Mouse (Mus musculus): ENCODE measurements at regions not wholly inside any gene's neighbourhood (a gene's known extent, or its start where the extent isn't known, plus 50 kb on each side); places are given as distances from the start of the nearest gene placed in this dataset.
"Not testable (repeated sequence)": the region's sequence is repeated elsewhere in the genome, so short reads cannot be mapped to it uniquely, and the experiment has no call there.

- Histone ChIP-seq H3K4me1 (replicated peaks; ENCODE audit: control insufficient read depth, insufficient read depth, low read length) (no peaks in the 10 kb centered on the region), H3K4me3 (ENCODE audit: low read depth, low read length) (no peak overlapping the region), H3K27me3 (replicated peaks; ENCODE audit: control insufficient read depth, insufficient read depth, low read length) (no peaks in the 10 kb centered on the region), H3K9ac (ENCODE audit: low read depth, low read length) (no peak overlapping the region), H3K4me2 (no peak overlapping the region), H3K36me3 (ENCODE audit: control insufficient read depth, insufficient read depth, low read length) (no peaks in the 10 kb centered on the region), H3K27ac (ENCODE audit: low read depth, low read length) (no peak overlapping the region), H3K9me3 (ENCODE audit: control insufficient read depth, low read length) (no peaks in the 10 kb centered on the region)
- WGBS, result 75% methylated on average over 4 of the region's 4 CpGs
- ATAC-seq (replicated peaks; ENCODE audit: low FRiP score) (no peak), DNase-seq (ENCODE audit: low spot score) (no peak)
Measured at GRCm38 (mm10) chr16:51080146-51080545, 489.2 kb upstream of the Ccdc54 start.

- no peaks in the 10 kb centered on the region for H3K27me3 ChIP-seq (replicated peaks; ENCODE audit: control insufficient read depth, insufficient read depth, low read length)
- WGBS, result 68% methylated on average over 2 of the region's 2 CpGs
- H3K4me1 ChIP-seq (replicated peaks; ENCODE audit: control insufficient read depth, insufficient read depth, low read length), result no peaks in the 10 kb centered on the region
- ATAC-seq (replicated peaks; ENCODE audit: low FRiP score) (no peak), DNase-seq (ENCODE audit: low spot score) (no peak)
- H3K4me3 ChIP-seq (ENCODE audit: low read depth, low read length), result no peak overlapping the region
- no peak overlapping the region for H3K9ac ChIP-seq (ENCODE audit: low read depth, low read length)
- no peak overlapping the region for H3K27ac ChIP-seq (ENCODE audit: low read depth, low read length)
- no peaks in the 10 kb centered on the region for H3K9me3 ChIP-seq (ENCODE audit: control insufficient read depth, low read length)
- no peak overlapping the region for H3K4me2 ChIP-seq
- H3K36me3 ChIP-seq (ENCODE audit: control insufficient read depth, insufficient read depth, low read length), result no peaks in the 10 kb centered on the region
Measured at GRCm38 (mm10) chr16:51048650-51049049, 457.7 kb upstream of the Ccdc54 start.

- H3K27ac ChIP-seq (ENCODE audit: low read depth, low read length), result no peak overlapping the region
- H3K36me3 ChIP-seq (ENCODE audit: control insufficient read depth, insufficient read depth, low read length), result no peaks in the 10 kb centered on the region
- H3K4me3 ChIP-seq (ENCODE audit: low read depth, low read length), result no peak overlapping the region
- WGBS, result 87% methylated on average over 4 of the region's 4 CpGs
- ATAC-seq (replicated peaks; ENCODE audit: low FRiP score), result no peak
- H3K27me3 ChIP-seq (replicated peaks; ENCODE audit: control insufficient read depth, insufficient read depth, low read length), result no peaks in the 10 kb centered on the region
- no peak overlapping the region for H3K4me2 ChIP-seq
- no peak overlapping the region for H3K9ac ChIP-seq (ENCODE audit: low read depth, low read length)
- no peak for DNase-seq (ENCODE audit: low spot score)
- no peaks in the 10 kb centered on the region for H3K4me1 ChIP-seq (replicated peaks; ENCODE audit: control insufficient read depth, insufficient read depth, low read length)
- no peaks in the 10 kb centered on the region for H3K9me3 ChIP-seq (ENCODE audit: control insufficient read depth, low read length)
Measured at GRCm38 (mm10) chr16:51048169-51048568, 457.2 kb upstream of the Ccdc54 start.

- no peaks in the 10 kb centered on the region for H3K4me1 ChIP-seq (replicated peaks; ENCODE audit: control insufficient read depth, insufficient read depth, low read length)
- no peak for DNase-seq (ENCODE audit: low spot score)
- H3K4me2 ChIP-seq, result no peak overlapping the region
- H3K36me3 ChIP-seq (ENCODE audit: control insufficient read depth, insufficient read depth, low read length), result no peaks in the 10 kb centered on the region
- H3K27ac ChIP-seq (ENCODE audit: low read depth, low read length), result no peak overlapping the region
- H3K9me3 ChIP-seq (ENCODE audit: control insufficient read depth, low read length), result no peaks in the 10 kb centered on the region
- H3K9ac ChIP-seq (ENCODE audit: low read depth, low read length), result no peak overlapping the region
- H3K4me3 ChIP-seq (ENCODE audit: low read depth, low read length), result no peak overlapping the region
- H3K27me3 ChIP-seq (replicated peaks; ENCODE audit: control insufficient read depth, insufficient read depth, low read length), result no peaks in the 10 kb centered on the region
- no peak for ATAC-seq (replicated peaks; ENCODE audit: low FRiP score)
- 85% methylated on average over 4 of the region's 4 CpGs for WGBS
Measured at GRCm38 (mm10) chr16:51041311-51041710, 450.4 kb upstream of the Ccdc54 start.

- Histone ChIP-seq H3K4me3 (ENCODE audit: low read depth, low read length) (no peak overlapping the region), H3K4me1 (replicated peaks; ENCODE audit: control insufficient read depth, insufficient read depth, low read length) (no peaks in the 10 kb centered on the region), H3K9ac (ENCODE audit: low read depth, low read length) (no peak overlapping the region), H3K4me2 (no peak overlapping the region), H3K36me3 (ENCODE audit: control insufficient read depth, insufficient read depth, low read length) (no peaks in the 10 kb centered on the region), H3K27me3 (replicated peaks; ENCODE audit: control insufficient read depth, insufficient read depth, low read length) (no peaks in the 10 kb centered on the region), H3K27ac (ENCODE audit: low read depth, low read length) (no peak overlapping the region), H3K9me3 (ENCODE audit: control insufficient read depth, low read length) (no peaks in the 10 kb centered on the region)
- DNase-seq (ENCODE audit: low spot score), result no peak
- no peak for ATAC-seq (replicated peaks; ENCODE audit: low FRiP score)
Measured at GRCm38 (mm10) chr16:51002876-51003275, 411.9 kb upstream of the Ccdc54 start.

GRCm38 (mm10) chr16:50964395-50964794 is 373.4 kb upstream of the Ccdc54 start:
- ATAC-seq (replicated peaks; ENCODE audit: low FRiP score), result no peak
- 76% methylated on average over 2 of the region's 2 CpGs for WGBS

GRCm38 (mm10) chr16:50944091-50944490 is 353.1 kb upstream of the Ccdc54 start:
- no peak overlapping the region for H3K27ac ChIP-seq (ENCODE audit: low read depth, low read length)
- DNase-seq (ENCODE audit: low spot score) (no peak), ATAC-seq (replicated peaks; ENCODE audit: low FRiP score) (no peak)
- H3K36me3 ChIP-seq (ENCODE audit: control insufficient read depth, insufficient read depth, low read length), result no peaks in the 10 kb centered on the region
- H3K4me1 ChIP-seq (replicated peaks; ENCODE audit: control insufficient read depth, insufficient read depth, low read length), result no peaks in the 10 kb centered on the region
- no peak overlapping the region for H3K4me2 ChIP-seq
- H3K27me3 ChIP-seq (replicated peaks; ENCODE audit: control insufficient read depth, insufficient read depth, low read length), result no peaks in the 10 kb centered on the region
- no peak overlapping the region for H3K9ac ChIP-seq (ENCODE audit: low read depth, low read length)
- WGBS, result 81% methylated on average over 4 of the region's 4 CpGs
- H3K4me3 ChIP-seq (ENCODE audit: low read depth, low read length), result no peak overlapping the region
- no peaks in the 10 kb centered on the region for H3K9me3 ChIP-seq (ENCODE audit: control insufficient read depth, low read length)

More at GRCm38 (mm10) chr16:50964395-50964794, 373.4 kb upstream of the Ccdc54 start:
- Histone ChIP-seq H3K36me3 (ENCODE audit: control insufficient read depth, insufficient read depth, low read length) (no peaks in the 10 kb centered on the region), H3K4me3 (ENCODE audit: low read depth, low read length) (no peak overlapping the region), H3K27me3 (replicated peaks; ENCODE audit: control insufficient read depth, insufficient read depth, low read length) (no peaks in the 10 kb centered on the region), H3K4me1 (replicated peaks; ENCODE audit: control insufficient read depth, insufficient read depth, low read length) (no peaks in the 10 kb centered on the region), H3K27ac (ENCODE audit: low read depth, low read length) (no peak overlapping the region), H3K9ac (ENCODE audit: low read depth, low read length) (no peak overlapping the region), H3K9me3 (ENCODE audit: control insufficient read depth, low read length) (no peaks in the 10 kb centered on the region), H3K4me2 (no peak overlapping the region)
- no peak for DNase-seq (ENCODE audit: low spot score)

- not testable (repeated sequence) for H3K9ac ChIP-seq (ENCODE audit: low read depth, low read length); ATAC-seq (replicated peaks; ENCODE audit: low FRiP score); H3K4me1 ChIP-seq (replicated peaks; ENCODE audit: control insufficient read depth, insufficient read depth, low read length); DNase-seq (ENCODE audit: low spot score); H3K4me2 ChIP-seq; H3K27me3 ChIP-seq (replicated peaks; ENCODE audit: control insufficient read depth, insufficient read depth, low read length); H3K4me3 ChIP-seq (ENCODE audit: low read depth, low read length); H3K9me3 ChIP-seq (ENCODE audit: control insufficient read depth, low read length); H3K27ac ChIP-seq (ENCODE audit: low read depth, low read length); H3K36me3 ChIP-seq (ENCODE audit: control insufficient read depth, insufficient read depth, low read length)
- 94% methylated on average over 6 of the region's 6 CpGs for WGBS
Measured at GRCm38 (mm10) chr16:50943581-50943980, 352.6 kb upstream of the Ccdc54 start.

- H3K4me2 ChIP-seq, result no peak overlapping the region
- DNase-seq (ENCODE audit: low spot score) (no peak), ATAC-seq (replicated peaks; ENCODE audit: low FRiP score) (no peak)
- no peaks in the 10 kb centered on the region for H3K9me3 ChIP-seq (ENCODE audit: control insufficient read depth, low read length)
- no peak overlapping the region for H3K27ac ChIP-seq (ENCODE audit: low read depth, low read length)
- no peak overlapping the region for H3K9ac ChIP-seq (ENCODE audit: low read depth, low read length)
- H3K4me1 ChIP-seq (replicated peaks; ENCODE audit: control insufficient read depth, insufficient read depth, low read length), result no peaks in the 10 kb centered on the region
- H3K4me3 ChIP-seq (ENCODE audit: low read depth, low read length), result no peak overlapping the region
- H3K27me3 ChIP-seq (replicated peaks; ENCODE audit: control insufficient read depth, insufficient read depth, low read length), result no peaks in the 10 kb centered on the region
- no peaks in the 10 kb centered on the region for H3K36me3 ChIP-seq (ENCODE audit: control insufficient read depth, insufficient read depth, low read length)
Measured at GRCm38 (mm10) chr16:50942291-50942690, 351.3 kb upstream of the Ccdc54 start.
